Mouse (Mus musculus) limb, embryonic 11.5 days (tissue): ENCODE measurements around the gene Apold1. TPM values are rescaled to one million over a fixed set of nuclear protein-coding genes. Genes with fewer than 3 reads are reported as not detected.

Experiments used
- ATAC-seq: fragments of 200-750 bp; cut with Nextera tagmentation; 2 replicates; pipeline ENCODE4 v1.8.0; 2017; ENCODE audit warnings: low read depth; ENCODE audit not compliant: insufficient number of reproducible peaks, low FRiP score, low TSS enrichment
- DNase-seq: peaks from one replicate; pipeline ENCODE4 v3.0.0-alpha.2; 2015; ENCODE audit warnings: low spot score
- H3K27ac ChIP-seq: fragments of 300-500 bp; sonication (generic); replicated peaks from 2 replicates; pipeline ENCODE4 v1.5.1; 2014; ENCODE audit warnings: low read depth, mild to moderate bottlenecking, low read length
- H3K27me3 ChIP-seq: fragments of 300-500 bp; sonication (generic); 2 replicates; pipeline ENCODE4 v1.6.1; 2014; ENCODE audit warnings: mild to moderate bottlenecking, low read length, mixed read lengths; ENCODE audit not compliant: control insufficient read depth, insufficient read depth
- H3K36me3 ChIP-seq: fragments of 300-500 bp; sonication (generic); 2 replicates; pipeline ENCODE4 v1.6.1; 2014; ENCODE audit warnings: mild to moderate bottlenecking, low read length, moderate library complexity, mixed read lengths; ENCODE audit not compliant: control insufficient read depth, insufficient read depth
- H3K4me1 ChIP-seq: fragments of 300-500 bp; sonication (generic); 2 replicates; pipeline ENCODE4 v1.6.1; 2014; ENCODE audit warnings: low read length, mixed read lengths; ENCODE audit not compliant: control insufficient read depth, insufficient read depth
- H3K4me2 ChIP-seq: fragments of 300-500 bp; sonication (generic); 2 replicates; pipeline ENCODE4 v1.6.1; 2014; ENCODE audit warnings: low read depth, mild to moderate bottlenecking, moderate library complexity; ENCODE audit not compliant: severe bottlenecking
- H3K4me3 ChIP-seq: fragments of 300-500 bp; sonication (generic); 2 replicates; pipeline ENCODE4 v1.5.1; 2014; ENCODE audit warnings: low read depth, low read length
- H3K9ac ChIP-seq: fragments of 300-500 bp; sonication (generic); 2 replicates; pipeline ENCODE4 v1.6.1; 2014; ENCODE audit warnings: mild to moderate bottlenecking, low read length
- H3K9me3 ChIP-seq: fragments of 300-500 bp; sonication (generic); 2 replicates; pipeline ENCODE4 v1.6.1; 2016; ENCODE audit warnings: low read length; ENCODE audit not compliant: control insufficient read depth
- WGBS: fragments of 180-500 bp; shearing (Covaris S2); extraction: QIAGEN DNeasy Blood & Tissue Kit; methylation state at CpG from one replicate; pipeline ENCODE4 v1.1.7; 2014; 5-methylcytosine and 5-hydroxymethylcytosine counted together
- polyA plus RNA-seq: library from polyadenylated mRNA; unstranded; fragments of >200 nt; fragmentation: Nextera tagmentation; extraction: Ambion mirVana; gene quantifications from 2 replicates; pipeline ENCODE4 v1.2.1, GENCODE M21; 2014

The Apold1 gene
- polyA plus RNA-seq, 1 experiment from 2014 or later = 3.4 TPM

- H3K4me1 ChIP-seq = no peaks in the 10 kb centered on the region
- ATAC-seq (no peak), DNase-seq (no peak)
- no peaks in the 10 kb centered on the region for H3K27me3 ChIP-seq
- H3K9me3 ChIP-seq = no peaks in the 10 kb centered on the region
- H3K4me2 ChIP-seq = no peak overlapping the region
- H3K9ac ChIP-seq = no peak overlapping the region
- H3K36me3 ChIP-seq = no peaks in the 10 kb centered on the region
- no peak overlapping the region for H3K27ac ChIP-seq
- no peak overlapping the region for H3K4me3 ChIP-seq
- 83% methylated on average over 4 of the region's 4 CpGs for WGBS
Measured at GRCm38 (mm10) chr6:135001991-135002390, 20.5 kb downstream of the Apold1 start.

GRCm38 (mm10) chr6:135006372-135006771 lies 24.9 kb downstream of the Apold1 start:
- H3K4me1 ChIP-seq = no peaks in the 10 kb centered on the region
- H3K9ac ChIP-seq = no peak overlapping the region
- ATAC-seq = no peak
- H3K4me2 ChIP-seq = no peak overlapping the region
- H3K36me3 ChIP-seq = no peaks in the 10 kb centered on the region
- no peaks in the 10 kb centered on the region for H3K9me3 ChIP-seq
- no peak for DNase-seq
- no peak overlapping the region for H3K27ac ChIP-seq
- 94% methylated on average over 4 of the region's 4 CpGs for WGBS
- H3K4me3 ChIP-seq = no peak overlapping the region
- no peaks in the 10 kb centered on the region for H3K27me3 ChIP-seq

- H3K27ac ChIP-seq = no peak within 1 kb of the TSS
- ATAC-seq = peak; percentile 91
- WGBS = 7% methylated on average over 19 of the region's 19 CpGs
- peak; percentile 98 for DNase-seq
- peak within 1 kb of the TSS; percentile 74 for H3K4me3 ChIP-seq
- no peaks in the 10 kb centered on the region for H3K9me3 ChIP-seq
- no peaks in the 10 kb centered on the region for H3K27me3 ChIP-seq
- peaks cover 4% of the 10 kb centered on the region; the same call in 1 of the 2 replicates for H3K4me1 ChIP-seq
- H3K36me3 ChIP-seq = peaks cover 13% of the 10 kb centered on the region
- peak within 1 kb of the TSS; percentile 65 for H3K9ac ChIP-seq
- H3K4me2 ChIP-seq = peak within 1 kb of the TSS; percentile 80
Measured at GRCm38 (mm10) chr6:135011048-135011733, 29.7 kb downstream of the Apold1 start, which contains the start of gene Ddx47. Ddx47 (plus strand) TSS chr6:135011612.

GRCm38 (mm10) chr6:135011734-135012116 lies 30.2 kb downstream of the Apold1 start:
- DNase-seq (no peak), ATAC-seq (peak; percentile 42; the same call in 1 of the 2 replicates)
- Histone ChIP-seq H3K9ac (peak overlapping the region; percentile 65), H3K9me3 (no peaks in the 10 kb centered on the region), H3K27ac (no peak overlapping the region), H3K4me3 (peak overlapping the region; percentile 74), H3K4me1 (peaks cover 4% of the 10 kb centered on the region; the same call in 1 of the 2 replicates), H3K36me3 (peaks cover 17% of the 10 kb centered on the region), H3K4me2 (peak overlapping the region; percentile 80), H3K27me3 (no peaks in the 10 kb centered on the region)
- WGBS = 1% methylated on average over 14 of the region's 14 CpGs

- no peak overlapping the region for H3K27ac ChIP-seq
- ATAC-seq = no peak
- H3K4me3 ChIP-seq = no peak overlapping the region
- H3K4me1 ChIP-seq = peaks cover 2% of the 10 kb centered on the region; the same call in 1 of the 2 replicates
- 93% methylated on average over 11 of the region's 11 CpGs for WGBS
- no peaks in the 10 kb centered on the region for H3K27me3 ChIP-seq
- peaks cover 44% of the 10 kb centered on the region for H3K36me3 ChIP-seq
- no peaks in the 10 kb centered on the region for H3K9me3 ChIP-seq
- no peak for DNase-seq
- no peak overlapping the region for H3K4me2 ChIP-seq
- no peak overlapping the region for H3K9ac ChIP-seq
Measured at GRCm38 (mm10) chr6:135017211-135017610, 35.7 kb downstream of the Apold1 start.

- H3K4me1 ChIP-seq = no peaks in the 10 kb centered on the region
- no peak overlapping the region for H3K9ac ChIP-seq
- WGBS = 93% methylated on average over 10 of the region's 10 CpGs
- no peaks in the 10 kb centered on the region for H3K27me3 ChIP-seq
- ATAC-seq (no peak), DNase-seq (no peak)
- peaks cover 41% of the 10 kb centered on the region for H3K36me3 ChIP-seq
- H3K9me3 ChIP-seq = no peaks in the 10 kb centered on the region
- H3K27ac ChIP-seq = no peak overlapping the region
- H3K4me3 ChIP-seq = no peak overlapping the region
- H3K4me2 ChIP-seq = no peak overlapping the region
Measured at GRCm38 (mm10) chr6:135019564-135019963, 38.0 kb downstream of the Apold1 start.

- no peak overlapping the region for H3K4me3 ChIP-seq
- no peak overlapping the region for H3K4me2 ChIP-seq
- no peaks in the 10 kb centered on the region for H3K9me3 ChIP-seq
- no peak overlapping the region for H3K27ac ChIP-seq
- DNase-seq (no peak), ATAC-seq (no peak)
- H3K9ac ChIP-seq = no peak overlapping the region
- H3K4me1 ChIP-seq = no peaks in the 10 kb centered on the region
- peaks cover 28% of the 10 kb centered on the region for H3K36me3 ChIP-seq
- WGBS = 90% methylated on average over 3 of the region's 3 CpGs
- no peaks in the 10 kb centered on the region for H3K27me3 ChIP-seq
Measured at GRCm38 (mm10) chr6:135021633-135022032, 40.1 kb downstream of the Apold1 start.

GRCm38 (mm10) chr6:135023379-135023778 lies 41.9 kb downstream of the Apold1 start:
- WGBS = 93% methylated on average over 14 of the region's 14 CpGs
- Histone ChIP-seq H3K36me3 (peaks cover 15% of the 10 kb centered on the region), H3K27ac (no peak overlapping the region), H3K9ac (no peak overlapping the region), H3K4me3 (no peak overlapping the region), H3K4me1 (no peaks in the 10 kb centered on the region), H3K9me3 (no peaks in the 10 kb centered on the region), H3K4me2 (no peak overlapping the region), H3K27me3 (no peaks in the 10 kb centered on the region)
- no peak for ATAC-seq
- no peak for DNase-seq
